Mouse (Mus musculus) bone marrow, adult 2 months (tissue): ENCODE measurements around the gene Fam110a.

Experiments used
- CTCF ChIP-seq: fragments of 200-500 bp; IDR thresholded peaks from 2 replicates; pipeline ENCODE4 v1.5.1; 2011; ENCODE audit warnings: low read length, control low read depth; ENCODE audit not compliant: control insufficient read depth, insufficient read depth
- POLR2A ChIP-seq: fragments of 200-500 bp; IDR thresholded peaks from 2 replicates; pipeline ENCODE4 v1.6.1; 2011; ENCODE audit warnings: low read depth, mild to moderate bottlenecking, control low read depth, low read length, borderline replicate concordance; ENCODE audit not compliant: control insufficient read depth

GRCm38 (mm10) chr2:151968986-151969385, 11.0 kb downstream of the Fam110a start:
- TF ChIP-seq CTCF (no peak), POLR2A (no peak)
